Mouse (Mus musculus) urinary bladder, adult 18-20 months (tissue): ENCODE data around the gene Hist1h4b.
"Not testable (repeated sequence)": the region's sequence is repeated elsewhere in the genome, so short reads cannot be mapped to it uniquely, and the experiment has no call there.

Source experiments
- DNase-seq, 2 experiments: peaks; one replicate each; pipeline ENCODE4 v3.0.0; 2022; ENCODE audit warnings: low spot score in 2 of 2, mixed read lengths in 2 of 2

The Hist1h4b gene

GRCm38 (mm10) chr13:23756790-23757189, at the start of gene Hist1h4b:
Hist1h4b (plus strand) TSS chr13:23757013.
- DNase-seq, result peak; percentile 65 to 87

- DNase-seq, result no peak
These were observed 48.8 kb upstream of the Hist1h4b start for GRCm38 (mm10) chr13:23708041-23708440.

- DNase-seq, result no peak
These were observed 48.2 kb upstream of the Hist1h4b start for GRCm38 (mm10) chr13:23708654-23709053.

- no peak for DNase-seq
These were observed 47.0 kb upstream of the Hist1h4b start for GRCm38 (mm10) chr13:23709714-23710373.

GRCm38 (mm10) chr13:23710374-23711089, 46.3 kb upstream of the Hist1h4b start, which contains the start of gene Hfe:
Hfe (minus strand) TSS chr13:23710854.
- peak in 1 of 2 experiments; percentile 44 for DNase-seq

- DNase-seq, result no peak
These were observed 40.4 kb upstream of the Hist1h4b start for GRCm38 (mm10) chr13:23716261-23717042.

- DNase-seq, result no peak
These were observed 39.6 kb upstream of the Hist1h4b start for GRCm38 (mm10) chr13:23717176-23717575.

- not testable (repeated sequence) for DNase-seq
These were observed 39.1 kb upstream of the Hist1h4b start for GRCm38 (mm10) chr13:23717593-23718245.

GRCm38 (mm10) chr13:23724239-23724638, 32.6 kb upstream of the Hist1h4b start:
- DNase-seq, result no peak

GRCm38 (mm10) chr13:23725213-23725612, 31.6 kb upstream of the Hist1h4b start:
- DNase-seq, result no peak

GRCm38 (mm10) chr13:23728472-23729191, 28.2 kb upstream of the Hist1h4b start:
- no peak for DNase-seq

GRCm38 (mm10) chr13:23729192-23729525, 27.7 kb upstream of the Hist1h4b start:
- DNase-seq, result no peak

- DNase-seq, result no peak
These were observed 27.1 kb upstream of the Hist1h4b start for GRCm38 (mm10) chr13:23729706-23730105.

GRCm38 (mm10) chr13:23730479-23730878, 26.3 kb upstream of the Hist1h4b start:
- peak in 1 of 2 experiments; percentile 48 for DNase-seq

GRCm38 (mm10) chr13:23732156-23732804, 24.5 kb upstream of the Hist1h4b start:
- no peak for DNase-seq

GRCm38 (mm10) chr13:23737091-23737490, 19.7 kb upstream of the Hist1h4b start:
- DNase-seq, result no peak

- no peak for DNase-seq
These were observed 18.8 kb upstream of the Hist1h4b start for GRCm38 (mm10) chr13:23738041-23738440.

- DNase-seq, result peak; percentile 84 to 91
These were observed 18.1 kb upstream of the Hist1h4b start, which contains the start of gene Hist1h1c for GRCm38 (mm10) chr13:23738677-23739068. Hist1h1c (plus strand) TSS chr13:23738808.

- peak; percentile 79 to 95 for DNase-seq
These were observed 17.5 kb upstream of the Hist1h4b start for GRCm38 (mm10) chr13:23739069-23739921.

- no peak for DNase-seq
These were observed 16.9 kb upstream of the Hist1h4b start for GRCm38 (mm10) chr13:23739922-23740252.
